Mouse (Mus musculus): ENCODE measurements around the gene Osbpl3. TPM values are rescaled to one million over a fixed set of nuclear protein-coding genes. Genes with fewer than 3 reads are reported as not detected.

Gene Osbpl3
- total and polyA plus RNA-seq, 3 experiments: 12.8 to 26.5 (median 25.4) TPM

DNA sequence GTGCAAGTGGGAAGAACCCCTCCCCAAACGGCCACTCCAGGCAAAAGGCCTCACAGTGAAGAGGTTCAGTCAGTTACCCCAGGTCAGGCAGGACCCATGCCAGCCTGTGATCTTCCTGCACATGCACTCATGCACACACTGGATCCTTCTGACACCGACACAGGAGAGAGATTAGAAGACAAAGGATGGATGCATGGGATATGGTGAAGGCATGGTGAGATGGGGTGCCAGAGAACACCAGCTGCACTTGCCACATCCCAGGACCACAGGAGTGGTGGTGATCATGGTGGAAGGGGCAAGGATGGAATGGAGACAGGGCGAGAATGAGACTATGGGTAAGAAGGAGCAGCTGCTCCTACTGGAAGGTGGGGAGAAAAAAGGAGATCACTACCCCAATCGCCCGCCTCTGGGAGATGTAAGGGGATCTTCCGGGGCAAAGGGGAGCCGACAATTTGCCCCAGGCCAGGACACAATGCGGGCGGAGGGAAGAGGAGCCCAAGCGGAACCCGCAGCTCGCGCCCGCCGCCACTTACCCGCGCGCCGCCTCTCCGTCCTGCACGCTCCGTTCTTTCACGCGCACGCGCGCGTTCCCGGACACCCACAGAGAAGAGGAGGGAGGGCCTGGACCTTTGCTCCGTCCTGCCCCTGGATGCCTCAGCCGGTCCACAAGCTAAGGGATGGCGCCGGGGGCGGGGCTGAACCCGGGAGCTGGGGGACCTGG lies 194.6 kb downstream of the Osbpl3 start:
- peaks cover 2% of the 10 kb centered on the region; the same call in 1 of the 2 replicates for H3K4me1 ChIP-seq (ENCODE audit: control insufficient read depth, insufficient read depth, low read length)
- H3K4me3 ChIP-seq: peak overlapping the region; percentile 37
- intact Hi-C loops (cut with DNase I): no loop called here
- peak; percentile 82 to 86 for DNase-seq
- TF ChIP-seq POLR2A (IDR thresholded peaks at IDR 0.05; ENCODE audit: insufficient read depth, low read depth, low read length) (no peak), EP300 (IDR thresholded peaks at IDR 0.05; ENCODE audit: insufficient read depth, low read depth, low read length) (no peak), CTCF (IDR thresholded peaks at IDR 0.05) (no peak)
- no peaks in the 10 kb centered on the region for H3K36me3 ChIP-seq (ENCODE audit: control insufficient read depth, insufficient read depth, low read length)
- no peaks in the 10 kb centered on the region for H3K27me3 ChIP-seq (ENCODE audit: control insufficient read depth, insufficient read depth, low read length)
- peak overlapping the region; percentile 18 for H3K9ac ChIP-seq (ENCODE audit: low read depth, low read length)
- H3K27ac ChIP-seq: no peak overlapping the region
- H3K79me2 ChIP-seq (replicated peaks; ENCODE audit: control insufficient read depth, insufficient read depth, low read length): no peaks in the 10 kb centered on the region
- 4% methylated on average over 35 of the region's 35 CpGs for WGBS

DNA sequence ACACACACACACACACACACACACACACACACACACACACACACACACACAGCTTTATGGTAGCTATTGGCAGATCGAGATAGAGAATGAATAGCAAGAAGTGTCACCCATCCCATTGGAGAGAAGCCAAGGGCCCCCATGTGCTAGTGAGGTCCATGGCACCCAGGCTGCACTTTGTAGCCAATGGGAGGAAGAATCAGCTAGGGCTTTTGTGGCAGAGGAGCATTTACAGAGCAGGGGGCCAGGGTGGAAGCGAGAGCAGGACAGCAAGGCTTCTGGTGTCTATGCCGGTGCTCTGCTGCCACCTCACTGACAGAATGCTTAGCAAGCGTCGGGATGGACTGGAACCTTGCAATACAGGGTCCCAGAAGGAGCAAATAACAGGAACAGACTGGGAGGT lies 200.6 kb downstream of the Osbpl3 start:
- Histone ChIP-seq H3K36me3 (ENCODE audit: control insufficient read depth, insufficient read depth, low read length) (no peaks in the 10 kb centered on the region), H3K9ac (ENCODE audit: low read depth, low read length) (no peak overlapping the region), H3K4me3 (no peak overlapping the region), H3K27ac (no peak overlapping the region), H3K79me2 (replicated peaks; ENCODE audit: control insufficient read depth, insufficient read depth, low read length) (no peaks in the 10 kb centered on the region), H3K27me3 (ENCODE audit: control insufficient read depth, insufficient read depth, low read length) (no peaks in the 10 kb centered on the region), H3K4me1 (ENCODE audit: control insufficient read depth, insufficient read depth, low read length) (peaks cover 2% of the 10 kb centered on the region; the same call in 1 of the 2 replicates)
- no peak for TF ChIP-seq POLR2A (IDR thresholded peaks at IDR 0.05; ENCODE audit: insufficient read depth, low read depth, low read length)
- no peak for TF ChIP-seq EP300 (IDR thresholded peaks at IDR 0.05; ENCODE audit: insufficient read depth, low read depth, low read length)
- TF ChIP-seq CTCF (IDR thresholded peaks at IDR 0.05): no peak
- DNase-seq: no peak
- 59% methylated on average over 5 of the region's 5 CpGs for WGBS
- intact Hi-C loops (cut with DNase I): no loop called here

- no peaks in the 10 kb centered on the region for H3K27me3 ChIP-seq (ENCODE audit: control insufficient read depth, insufficient read depth, low read length)
- WGBS: 6% methylated on average over 10 of the region's 10 CpGs
- H3K79me2 ChIP-seq (replicated peaks; ENCODE audit: control insufficient read depth, insufficient read depth, low read length): no peaks in the 10 kb centered on the region
- intact Hi-C loops (cut with DNase I): no loop called here
- H3K4me1 ChIP-seq (ENCODE audit: control insufficient read depth, insufficient read depth, low read length): peaks cover 2% of the 10 kb centered on the region; the same call in 1 of the 2 replicates
- no peak for TF ChIP-seq EP300 (IDR thresholded peaks at IDR 0.05; ENCODE audit: insufficient read depth, low read depth, low read length)
- TF ChIP-seq POLR2A (IDR thresholded peaks at IDR 0.05; ENCODE audit: insufficient read depth, low read depth, low read length): no peak
- no peak for TF ChIP-seq CTCF (IDR thresholded peaks at IDR 0.05)
- peak overlapping the region; percentile 48 for H3K27ac ChIP-seq
- DNase-seq: peak; percentile 64 to 74
- H3K36me3 ChIP-seq (ENCODE audit: control insufficient read depth, insufficient read depth, low read length): no peaks in the 10 kb centered on the region
- H3K9ac ChIP-seq (ENCODE audit: low read depth, low read length): no peak overlapping the region
- no peak overlapping the region for H3K4me3 ChIP-seq
Observed at GRCm38 (mm10) chr6:50254723-50255184, 201.2 kb downstream of the Osbpl3 start.

DNA sequence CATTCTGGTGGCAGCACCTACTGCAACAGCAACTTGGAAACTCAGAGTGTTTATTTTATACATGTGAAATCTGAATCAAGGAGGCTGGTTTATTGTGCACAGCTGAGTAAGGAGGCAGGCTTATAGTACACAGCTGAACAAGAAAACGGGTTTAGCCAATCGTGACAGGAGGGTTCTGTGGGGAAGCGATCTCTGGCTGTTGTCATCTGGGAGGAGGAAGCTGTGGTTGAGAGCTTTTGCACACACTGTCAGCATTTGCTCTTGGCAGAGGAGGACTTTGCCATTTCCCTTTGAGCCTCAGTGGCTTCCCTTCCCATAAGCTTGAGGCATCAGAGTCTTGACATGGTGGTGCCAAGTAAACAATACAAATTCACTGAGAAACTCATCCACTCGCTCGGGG lies 203.3 kb downstream of the Osbpl3 start:
- Histone ChIP-seq H3K27me3 (ENCODE audit: control insufficient read depth, insufficient read depth, low read length) (no peaks in the 10 kb centered on the region), H3K4me3 (no peak overlapping the region), H3K9ac (ENCODE audit: low read depth, low read length) (no peak overlapping the region), H3K36me3 (ENCODE audit: control insufficient read depth, insufficient read depth, low read length) (no peaks in the 10 kb centered on the region), H3K27ac (no peak overlapping the region), H3K79me2 (replicated peaks; ENCODE audit: control insufficient read depth, insufficient read depth, low read length) (no peaks in the 10 kb centered on the region), H3K4me1 (ENCODE audit: control insufficient read depth, insufficient read depth, low read length) (peaks cover 2% of the 10 kb centered on the region; the same call in 1 of the 2 replicates)
- WGBS: 66% methylated on average over 5 of the region's 5 CpGs
- DNase-seq: peak in 1 of 2 experiments; percentile 48
- no peak for TF ChIP-seq CTCF (IDR thresholded peaks at IDR 0.05)
- intact Hi-C loops (cut with DNase I): no loop called here

DNA sequence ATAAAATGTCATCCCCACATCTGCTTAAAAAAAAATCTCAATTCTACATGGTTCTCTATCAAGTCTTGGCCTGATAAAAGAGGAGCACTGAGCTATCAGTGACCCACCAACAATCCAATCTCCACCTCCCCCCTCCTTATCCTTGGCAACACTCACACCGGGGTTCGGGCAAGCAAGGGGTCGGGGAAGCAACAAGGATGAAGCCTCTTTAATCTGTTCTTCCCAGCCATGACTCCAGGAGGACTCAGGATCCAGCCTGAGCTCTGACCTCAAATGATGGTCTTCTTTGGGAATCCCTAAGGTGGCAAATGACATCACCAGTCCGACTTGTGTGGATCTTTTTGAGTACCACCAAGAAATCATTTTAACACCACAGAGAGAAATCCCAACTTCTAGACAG lies 208.2 kb downstream of the Osbpl3 start:
- no peak overlapping the region for H3K27ac ChIP-seq
- WGBS: 77% methylated on average over 4 of the region's 4 CpGs
- intact Hi-C loops (cut with DNase I): no loop called here
- H3K36me3 ChIP-seq (ENCODE audit: control insufficient read depth, insufficient read depth, low read length): no peaks in the 10 kb centered on the region
- DNase-seq: no peak
- no peaks in the 10 kb centered on the region for H3K27me3 ChIP-seq (ENCODE audit: control insufficient read depth, insufficient read depth, low read length)
- no peak overlapping the region for H3K4me3 ChIP-seq
- H3K79me2 ChIP-seq (replicated peaks; ENCODE audit: control insufficient read depth, insufficient read depth, low read length): no peaks in the 10 kb centered on the region
- TF ChIP-seq POLR2A (IDR thresholded peaks at IDR 0.05; ENCODE audit: insufficient read depth, low read depth, low read length) (no peak), CTCF (IDR thresholded peaks at IDR 0.05) (no peak), EP300 (IDR thresholded peaks at IDR 0.05; ENCODE audit: insufficient read depth, low read depth, low read length) (no peak)
- no peaks in the 10 kb centered on the region for H3K4me1 ChIP-seq (ENCODE audit: control insufficient read depth, insufficient read depth, low read length)
- no peak overlapping the region for H3K9ac ChIP-seq (ENCODE audit: low read depth, low read length)

GRCm38 (mm10) chr6:50247356-50247755 lies 208.6 kb downstream of the Osbpl3 start:
- H3K36me3 ChIP-seq (ENCODE audit: control insufficient read depth, insufficient read depth, low read length): no peaks in the 10 kb centered on the region
- H3K27me3 ChIP-seq (ENCODE audit: control insufficient read depth, insufficient read depth, low read length): no peaks in the 10 kb centered on the region
- no peaks in the 10 kb centered on the region for H3K79me2 ChIP-seq (replicated peaks; ENCODE audit: control insufficient read depth, insufficient read depth, low read length)
- no peak overlapping the region for H3K9ac ChIP-seq (ENCODE audit: low read depth, low read length)
- H3K27ac ChIP-seq: no peak overlapping the region
- no peaks in the 10 kb centered on the region for H3K4me1 ChIP-seq (ENCODE audit: control insufficient read depth, insufficient read depth, low read length)
- H3K4me3 ChIP-seq: no peak overlapping the region
- no peak for TF ChIP-seq POLR2A (IDR thresholded peaks at IDR 0.05; ENCODE audit: insufficient read depth, low read depth, low read length)
- no peak for TF ChIP-seq EP300 (IDR thresholded peaks at IDR 0.05; ENCODE audit: insufficient read depth, low read depth, low read length)
- TF ChIP-seq CTCF (IDR thresholded peaks at IDR 0.05): no peak
- no peak for DNase-seq
- WGBS: 59% methylated on average over 2 of the region's 2 CpGs
- intact Hi-C loops (cut with DNase I): no loop called here
